Mouse (Mus musculus) bone marrow macrophage, adult 2 months (primary cell): ENCODE measurements around the gene Rex1bd.

Experiments
- CTCF ChIP-seq: IDR thresholded peaks from 2 replicates; pipeline ENCODE4 v1.5.1; 2012; ENCODE audit warnings: low read depth, mild to moderate bottlenecking, low read length, moderate library complexity
- POLR2A ChIP-seq: IDR thresholded peaks from 2 replicates; pipeline ENCODE4 v1.6.1; 2012; ENCODE audit warnings: mild to moderate bottlenecking, low read depth, low read length, borderline replicate concordance

DNA sequence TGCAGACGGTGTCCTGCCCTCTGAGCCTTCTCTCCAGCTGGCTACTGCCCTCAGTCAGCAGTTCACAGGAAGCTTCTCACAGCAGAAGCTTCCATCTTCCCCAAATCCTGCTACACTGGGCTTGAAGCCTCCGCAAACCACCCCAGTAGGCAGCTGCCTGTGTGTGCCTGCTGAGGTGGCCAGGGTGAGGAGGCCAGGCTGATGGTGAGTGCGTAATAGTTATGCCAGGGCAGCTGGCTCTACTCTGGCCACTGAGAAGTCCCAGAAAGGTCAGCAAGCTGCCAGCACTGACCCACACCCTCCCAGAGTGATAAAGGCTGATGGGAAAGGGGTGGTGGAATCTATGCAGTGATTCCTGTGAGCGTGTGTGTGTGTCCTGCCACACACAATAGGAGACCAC is 40.2 kb downstream of the Rex1bd start:
- no peak for TF ChIP-seq CTCF
- TF ChIP-seq POLR2A: no peak
